Mouse (Mus musculus) T-cell, adult 2 months (primary cell): ENCODE measurements at regions not wholly inside any gene's neighbourhood (a gene's known extent, or its start where the extent isn't known, plus 50 kb on each side); places are given as distances from the start of the nearest gene placed in this dataset.
A peak's percentile ranks its signal among the peaks of the same experiment; 100 is the strongest.

ENCODE experiments used
- DNase-seq: peaks from one replicate; pipeline ENCODE4 v3.0.0; 2022; ENCODE audit warnings: low spot score

- DNase-seq, result no peak
These were observed 585.0 kb downstream of the Ets1 start for GRCm38 (mm10) chr9:33220981-33221380.

- DNase-seq, result no peak
These were observed 586.2 kb downstream of the Ets1 start for GRCm38 (mm10) chr9:33222066-33222805.

GRCm38 (mm10) chr9:33233699-33234131 lies 597.7 kb downstream of the Ets1 start:
- no peak for DNase-seq

- DNase-seq, result no peak
These were observed 602.2 kb downstream of the Ets1 start for GRCm38 (mm10) chr9:33238190-33238589.

GRCm38 (mm10) chr9:33238846-33239245 lies 602.8 kb downstream of the Ets1 start:
- no peak for DNase-seq

GRCm38 (mm10) chr9:33240506-33240905 lies 604.5 kb downstream of the Ets1 start:
- no peak for DNase-seq

- DNase-seq, result no peak
These were observed 605.1 kb downstream of the Ets1 start for GRCm38 (mm10) chr9:33240914-33241635.

- peak; percentile 24 for DNase-seq
These were observed 610.9 kb downstream of the Ets1 start for GRCm38 (mm10) chr9:33246932-33247331.

GRCm38 (mm10) chr9:33258241-33258640 lies 622.2 kb downstream of the Ets1 start:
- DNase-seq, result no peak

GRCm38 (mm10) chr9:33260171-33260570 lies 624.1 kb downstream of the Ets1 start:
- no peak for DNase-seq

- DNase-seq, result no peak
These were observed 653.4 kb downstream of the Ets1 start for GRCm38 (mm10) chr9:33289381-33289780.

- no peak for DNase-seq
These were observed 656.1 kb downstream of the Ets1 start for GRCm38 (mm10) chr9:33292116-33292515.

GRCm38 (mm10) chr9:33295925-33296324 lies 659.9 kb downstream of the Ets1 start:
- DNase-seq, result no peak

- DNase-seq, result no peak
These were observed 683.6 kb downstream of the Ets1 start for GRCm38 (mm10) chr9:33319525-33320025.

- no peak for DNase-seq
These were observed 691.7 kb downstream of the Ets1 start for GRCm38 (mm10) chr9:33327722-33328121.

- no peak for DNase-seq
These were observed 714.2 kb downstream of the Ets1 start for GRCm38 (mm10) chr9:33350258-33350657.

GRCm38 (mm10) chr9:33356621-33357020 lies 720.6 kb downstream of the Ets1 start:
- DNase-seq, result no peak

GRCm38 (mm10) chr9:33360966-33361365 lies 724.9 kb downstream of the Ets1 start:
- DNase-seq, result no peak

- DNase-seq, result no peak
These were observed 753.1 kb downstream of the Ets1 start for GRCm38 (mm10) chr9:33389170-33389569.

GRCm38 (mm10) chr9:33404691-33405090 lies 768.7 kb downstream of the Ets1 start:
- DNase-seq, result no peak

GRCm38 (mm10) chr9:33407517-33407916 lies 771.5 kb downstream of the Ets1 start:
- DNase-seq, result no peak

GRCm38 (mm10) chr9:33423781-33424180 lies 787.8 kb downstream of the Ets1 start:
- no peak for DNase-seq

GRCm38 (mm10) chr9:33436459-33436858 lies 800.4 kb downstream of the Ets1 start:
- DNase-seq, result no peak
